Mouse (Mus musculus) brain, embryonic 14.5 days (tissue): ENCODE results near the gene Gm11168.
"Not testable (repeated sequence)": the region's sequence is repeated elsewhere in the genome, so short reads cannot be mapped to it uniquely, and the experiment has no call there.

Experiments used
- CTCF ChIP-seq: fragments of 200-500 bp; IDR thresholded peaks from 2 replicates; pipeline ENCODE4 v1.5.1; 2012; ENCODE audit warnings: inconsistent platforms, mild to moderate bottlenecking, moderate library complexity, borderline replicate concordance; ENCODE audit not compliant: insufficient read depth, insufficient read length; ENCODE audit errors: extremely low read depth
- POLR2A ChIP-seq: fragments of 200-500 bp; IDR thresholded peaks from 2 replicates; pipeline ENCODE4 v1.6.1; 2012; ENCODE audit warnings: mild to moderate bottlenecking, inconsistent platforms, borderline replicate concordance; ENCODE audit not compliant: poor library complexity, insufficient read depth, insufficient read length, severe bottlenecking; ENCODE audit errors: extremely low read depth

GRCm38 (mm10) chr9:3026136-3026535 lies 23.0 kb downstream of the Gm11168 start:
- not testable (repeated sequence) for TF ChIP-seq CTCF, POLR2A
